ENCODE assay signal across 8 mouse cellular contexts in genomic region chr19:28994870-28995269, GRCm38 (mm10). TPM values are rescaled to one million over a fixed set of nuclear protein-coding genes. Genes with fewer than 3 reads are reported as not detected.
DNase-seq lines count a peak whose midpoint lies in the region.

No protein-coding gene starts in this region.

- DNase-seq in cerebellum, adult 9-11 months = peak; percentile 27
- no peak for DNase-seq in cerebellum, adult 11-12 months
- DNase-seq in layer of hippocampus, adult 11-12 months (ENCODE audit: low spot score) = peak; percentile 55
- no peak for DNase-seq in layer of hippocampus, adult 9-10 months (ENCODE audit: low spot score)
- peak; percentile 56 to 61 for DNase-seq in heart, postnatal 10 days
- DNase-seq in right cerebral cortex, adult 2 months (ENCODE audit: low spot score in 2 of 2) = peak; percentile 24 to 47
- no peak for DNase-seq in urinary bladder, postnatal 4 days (ENCODE audit: low spot score in 2 of 2)
- no peak for DNase-seq in adrenal gland, postnatal 14 days

- intact Hi-C loops in heart, postnatal 10 days (cut with DNase I) = loop anchor here (5.0 kb wide), 1 partner anchor 257 kb away; the partner anchor contains the start of gene Jak2

RNA-seq across cellular contexts. Expression of gene Cdc37l1, which starts 4.7 kb away (rescaled TPM):
- total RNA-seq in heart, postnatal 10 days (2021) = 10 to 100 TPM; 53.6 to 85.5 TPM
- 43.0 and 50.8 TPM in 2 replicates for total RNA-seq in adrenal gland, postnatal 14 days (2021)

RNA-seq across cellular contexts. Expression of gene 4430402I18Rik, which starts 27.3 kb away (rescaled TPM):
- 10 to 100 TPM; 15.7 to 16.5 TPM for total RNA-seq in heart, postnatal 10 days (2021)
- total RNA-seq in adrenal gland, postnatal 14 days (2021) = 11.4 and 12.2 TPM in 2 replicates

RNA-seq across cellular contexts. Expression of gene Plpp6, which starts 31.1 kb away (rescaled TPM):
- 1 to 10 TPM; 7.7 to 8.1 TPM for total RNA-seq in heart, postnatal 10 days (2021)
- 22.8 and 27.4 TPM in 2 replicates for total RNA-seq in adrenal gland, postnatal 14 days (2021)

RNA-seq across cellular contexts. Expression of gene Ak3, which starts 52.9 kb away (rescaled TPM):
- total RNA-seq in heart, postnatal 10 days (2021) = 10 to 100 TPM; 82.7 to 83.3 TPM
- total RNA-seq in adrenal gland, postnatal 14 days (2021) = 211 and 233 TPM in 2 replicates

Comparison
In these comparisons a context has a peak if more than half of its experiments do, and no peak if none do; other contexts are left out.
1. DNase-seq: peak in cerebellum, adult 9-11 months (single experiment), layer of hippocampus, adult 11-12 months (single experiment), heart, postnatal 10 days (2 of 2) and right cerebral cortex, adult 2 months (2 of 2); none in cerebellum, adult 11-12 months (single experiment), layer of hippocampus, adult 9-10 months (single experiment), urinary bladder, postnatal 4 days (0 of 2) and adrenal gland, postnatal 14 days (single experiment).